Mouse (Mus musculus) inflammation-experienced regulatory T-cells, adult 6 months (primary cell): ENCODE data around the gene Gm20388. TPM values are rescaled to one million over a fixed set of nuclear protein-coding genes. Genes with fewer than 3 reads are reported as not detected.
A peak's percentile ranks its signal among the peaks of the same experiment; 100 is the strongest.
"Not testable (repeated sequence)": the region's sequence is repeated elsewhere in the genome, so short reads cannot be mapped to it uniquely, and the experiment has no call there.

ENCODE experiments used
- ATAC-seq: one replicate; pipeline ENCODE4 v1.8.0; 2017
- polyA plus RNA-seq, 3 experiments: library from polyadenylated mRNA; unstranded; fragments of 100-300 nt; shearing (Covaris generic); gene quantifications; one replicate each; pipeline ENCODE4 v1.2.1; 2017

Gene Gm20388
- polyA plus RNA-seq, 3 experiments from 2014 or later, result 10.8 to 14.1 (median 11.8) TPM

DNA sequence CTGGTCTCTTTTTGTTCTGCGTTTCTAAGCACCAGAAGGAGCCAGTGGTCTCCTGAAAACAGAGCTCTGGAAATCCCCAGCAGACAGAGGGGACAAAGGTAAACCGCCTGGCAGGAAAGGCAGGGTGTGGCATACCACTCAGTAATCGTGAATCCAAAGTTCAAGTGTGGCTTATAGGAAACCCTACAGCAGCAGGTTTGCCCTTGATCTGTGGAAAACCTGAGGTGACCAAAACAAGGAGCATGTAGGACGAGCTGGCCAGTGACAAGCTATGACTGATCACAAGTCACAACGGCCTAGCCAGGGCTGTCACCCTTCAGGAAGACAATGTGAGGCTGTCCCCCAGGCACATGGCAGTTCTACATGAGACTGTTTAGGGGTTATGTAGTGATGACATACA, 3140.8 kb downstream of the Gm20388 start:
- peak; percentile 42 for ATAC-seq

DNA sequence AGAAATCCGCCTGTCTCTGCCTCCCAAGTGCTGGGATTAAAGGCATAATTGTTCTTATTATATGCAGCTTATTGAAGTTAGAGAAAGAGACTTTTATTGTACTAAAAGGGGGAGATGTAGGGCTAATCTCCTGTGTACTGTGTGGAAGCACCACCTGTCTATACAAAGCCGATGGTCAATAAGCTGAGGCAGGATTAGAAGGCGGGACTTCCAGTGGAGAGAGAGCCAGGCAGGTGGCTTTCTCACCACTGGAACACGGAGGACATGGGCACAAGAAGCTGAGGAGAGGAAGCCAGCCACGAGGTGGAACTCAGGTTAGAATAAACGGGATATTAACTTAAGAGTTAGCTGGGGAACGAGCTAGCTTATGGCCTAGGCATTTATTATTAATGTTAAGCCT, 3152.1 kb downstream of the Gm20388 start, which contains the start of gene Spg7:
Spg7 (plus strand) TSS at position 222 of the 400 bp plus-strand sequence.
- no peak for ATAC-seq

DNA sequence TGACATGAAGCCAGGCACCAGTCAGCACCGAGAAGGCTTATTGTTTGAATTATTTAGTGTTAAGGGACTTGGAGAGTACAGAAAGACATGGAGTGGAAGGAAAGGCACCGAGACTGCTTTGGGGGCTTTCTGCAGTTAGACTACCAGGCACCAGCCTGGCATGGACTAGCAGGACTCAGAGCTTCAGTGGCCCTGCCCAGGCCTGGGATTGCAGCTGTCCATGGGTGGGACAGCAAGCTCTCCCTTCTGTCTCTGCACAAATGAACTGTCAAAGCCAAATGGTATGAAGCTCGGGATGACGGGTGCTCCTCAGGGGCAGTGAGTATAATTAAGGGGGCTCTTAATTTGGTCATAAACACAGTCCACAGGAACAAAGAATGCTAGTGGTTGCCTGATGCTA, 3153.4 kb downstream of the Gm20388 start:
- no peak for ATAC-seq

- peak; percentile 60 for ATAC-seq
These were observed 3154.2 kb downstream of the Gm20388 start for GRCm38 (mm10) chr8:123064809-123065213.

DNA sequence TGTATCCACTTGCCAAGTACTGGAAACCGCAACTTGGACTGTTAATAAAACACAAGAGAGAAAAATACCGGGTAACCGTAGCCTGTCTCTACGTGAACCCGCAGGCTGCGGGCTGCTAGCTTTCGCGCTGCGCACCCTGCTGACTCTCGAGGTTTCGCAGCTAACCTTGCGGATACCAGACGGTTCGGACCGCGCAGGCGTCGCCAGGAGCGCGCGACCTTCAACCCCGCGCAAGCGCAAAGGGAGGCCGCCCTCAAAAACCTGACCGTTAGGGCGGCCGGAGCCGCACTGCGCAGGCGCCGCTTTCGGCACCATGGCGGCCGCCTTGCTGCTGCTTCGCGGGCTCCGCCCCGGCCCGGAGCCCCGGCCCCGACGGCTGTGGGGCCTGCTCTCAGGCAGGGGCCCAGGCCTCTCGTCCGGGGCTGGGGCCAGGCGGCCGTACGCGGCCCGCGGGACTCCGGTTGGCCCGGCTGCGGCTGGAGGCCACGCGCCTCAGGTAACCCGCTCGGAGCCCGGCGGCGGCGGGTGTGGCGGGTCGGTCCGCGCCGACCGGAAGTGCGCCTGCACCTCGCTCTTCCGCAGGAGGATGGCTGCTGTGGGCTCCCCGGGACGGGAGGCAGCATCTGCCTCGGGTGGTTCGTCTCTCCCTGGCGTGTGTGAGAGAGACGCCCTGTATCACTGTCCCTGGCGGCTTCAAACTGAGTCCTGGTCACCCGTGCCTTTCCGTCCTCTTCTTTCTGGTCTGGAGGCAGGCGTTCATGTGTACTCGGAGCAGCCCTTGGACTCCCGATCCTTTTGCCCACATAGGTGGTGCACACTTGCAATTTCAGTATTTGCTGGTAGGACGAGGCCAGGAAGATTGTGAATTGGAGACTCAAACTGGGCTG, 3154.8 kb downstream of the Gm20388 start:
- ATAC-seq, result peak; percentile 78

DNA sequence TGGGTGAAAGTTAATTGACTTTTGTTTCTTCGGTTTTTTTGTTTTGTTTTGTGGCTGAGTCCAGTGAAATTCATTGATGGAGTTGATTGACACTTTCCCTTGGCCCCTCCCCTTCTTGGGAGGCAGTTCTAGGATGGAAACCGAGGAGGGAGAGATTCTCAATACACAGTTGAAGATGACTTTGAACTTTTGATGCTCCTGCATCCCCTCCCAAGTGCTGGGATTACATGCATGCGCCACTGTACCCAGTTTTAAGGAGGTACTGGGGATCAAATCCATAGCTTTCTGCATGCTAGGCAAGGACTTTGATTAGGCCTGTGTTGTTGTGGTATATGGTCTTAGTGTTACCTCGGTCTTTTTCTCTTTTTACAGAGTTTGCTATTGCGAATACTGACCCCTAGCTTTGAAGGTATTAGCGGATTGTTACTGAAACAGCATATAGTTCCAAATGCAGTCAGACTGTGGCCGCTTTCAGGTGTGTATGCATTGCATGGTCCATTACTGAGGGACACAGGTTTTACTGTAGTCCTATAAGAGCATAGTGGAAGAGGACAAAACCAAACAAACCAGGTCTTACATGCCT, 3155.6 kb downstream of the Gm20388 start:
- ATAC-seq, result no peak

DNA sequence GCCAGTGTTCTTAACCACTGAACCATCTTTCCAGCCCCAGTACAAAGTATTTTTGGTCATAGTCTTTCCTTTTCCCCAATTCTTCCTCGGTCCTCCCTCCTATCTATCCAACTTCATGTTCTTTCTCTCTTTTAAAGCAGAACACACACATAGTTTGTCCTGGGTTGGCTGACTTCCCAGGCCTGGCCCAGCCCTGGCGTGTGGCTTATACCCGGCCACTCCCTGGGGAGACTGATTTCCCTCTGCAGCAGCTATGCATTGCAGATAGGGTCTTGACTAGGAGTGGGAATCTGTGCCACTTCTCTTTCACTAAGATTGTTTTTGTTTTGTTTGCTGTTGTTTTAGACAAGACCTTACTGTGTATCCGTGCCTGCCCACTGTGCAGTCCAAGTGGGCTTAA, 3160.5 kb downstream of the Gm20388 start:
- no peak for ATAC-seq

GRCm38 (mm10) chr8:123077213-123077612, 3166.6 kb downstream of the Gm20388 start:
- ATAC-seq, result no peak

- ATAC-seq, result no peak
These were observed 3172.4 kb downstream of the Gm20388 start for GRCm38 (mm10) chr8:123082993-123083392.

DNA sequence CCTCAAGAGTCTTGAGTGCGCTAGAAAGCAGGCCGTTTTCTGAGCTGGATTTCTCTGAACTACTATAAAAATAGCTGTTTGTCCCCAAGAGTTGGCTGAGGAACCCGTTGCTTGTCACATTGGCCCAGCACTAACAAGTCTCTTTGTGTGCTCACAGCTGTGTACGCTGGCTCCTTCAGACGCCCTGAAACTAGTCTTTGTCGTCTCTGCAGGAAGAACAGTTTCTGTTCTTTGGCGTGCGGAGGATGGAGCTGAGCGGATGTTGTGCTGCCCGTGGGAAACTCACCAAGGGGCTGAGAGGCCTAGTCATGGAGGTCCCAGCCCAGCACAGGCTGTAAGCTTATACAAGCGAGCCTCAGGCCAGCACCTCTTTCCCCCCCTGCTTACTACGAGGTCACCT, 3173.0 kb downstream of the Gm20388 start:
- no peak for ATAC-seq

- ATAC-seq, result no peak
These were observed 3176.6 kb downstream of the Gm20388 start for GRCm38 (mm10) chr8:123087289-123087688.

DNA sequence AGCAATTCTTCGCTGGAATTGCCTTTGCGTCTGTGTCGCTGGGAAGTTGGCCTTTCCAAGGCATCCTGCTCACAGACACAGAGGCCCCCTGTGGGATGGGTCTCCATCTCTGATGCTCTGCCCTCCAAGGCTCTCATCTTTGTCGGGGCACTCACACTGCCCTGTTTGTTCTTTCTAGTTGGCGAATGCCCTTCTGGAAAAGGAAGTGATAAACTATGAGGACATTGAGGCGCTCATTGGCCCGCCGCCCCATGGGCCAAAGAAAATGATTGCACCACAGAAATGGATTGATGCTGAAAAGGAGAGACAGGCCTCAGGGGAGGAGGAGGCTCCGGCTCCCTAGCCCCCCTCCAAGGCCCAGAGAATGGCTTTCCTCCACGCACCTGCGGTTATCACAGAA, 3186.6 kb downstream of the Gm20388 start:
- no peak for ATAC-seq

- ATAC-seq, result no peak
These were observed 3187.3 kb downstream of the Gm20388 start for GRCm38 (mm10) chr8:123097786-123098584.

- no peak for ATAC-seq
These were observed 3189.6 kb downstream of the Gm20388 start for GRCm38 (mm10) chr8:123100288-123100687.

- no peak for ATAC-seq
These were observed 3190.6 kb downstream of the Gm20388 start for GRCm38 (mm10) chr8:123101244-123101643.

DNA sequence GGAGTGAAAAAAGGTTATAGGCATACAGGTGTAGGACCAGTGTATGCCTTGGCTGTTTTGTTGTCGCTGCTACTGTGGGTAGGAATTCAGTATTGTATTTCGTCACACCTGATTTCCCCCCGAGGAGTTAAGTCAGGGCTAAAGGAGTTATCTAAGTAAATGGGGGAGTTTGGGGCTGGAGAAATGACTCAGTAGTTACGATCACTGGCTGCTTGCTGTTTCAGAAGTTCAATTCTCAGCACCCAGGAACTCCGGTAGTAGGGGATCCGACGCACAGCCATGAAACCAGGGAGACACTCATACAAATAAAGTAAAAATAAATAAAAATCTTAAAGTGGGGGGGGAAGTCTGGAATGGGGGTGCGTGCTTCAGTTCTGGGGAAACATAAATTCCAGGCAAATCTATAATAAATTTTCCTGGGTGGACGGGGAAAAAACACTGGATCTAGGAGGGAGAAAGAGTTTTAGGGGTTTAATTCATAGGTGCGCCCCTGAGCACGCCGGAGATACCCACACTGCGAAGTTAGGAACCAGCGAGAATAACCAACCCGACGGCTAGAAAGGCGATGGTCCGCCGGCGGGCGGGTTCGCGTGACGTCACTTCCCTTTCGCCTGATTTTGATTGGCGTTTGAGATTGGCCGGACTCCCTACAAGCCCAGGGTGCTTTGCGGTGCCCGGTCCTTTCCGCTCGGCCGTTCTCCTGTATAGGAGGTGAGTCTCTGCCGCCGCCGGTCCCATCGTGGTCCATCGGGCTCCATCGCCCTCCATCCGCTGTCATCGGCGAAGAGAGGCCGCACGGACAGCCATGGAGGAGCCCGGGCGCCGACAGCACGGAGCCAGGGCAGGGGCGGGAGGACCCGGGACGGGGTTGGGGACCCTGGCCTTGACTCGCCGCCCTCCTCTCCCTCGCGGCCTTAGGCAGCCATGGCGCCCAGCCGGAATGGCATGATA, 3191.4 kb downstream of the Gm20388 start, which contains the start of gene Rpl13:
Rpl13 (plus strand) TSS at position 616 of the 951 bp plus-strand sequence.
- ATAC-seq, result peak; percentile 49

GRCm38 (mm10) chr8:123102855-123103254, 3192.2 kb downstream of the Gm20388 start:
- ATAC-seq, result not testable (repeated sequence)

GRCm38 (mm10) chr8:123103285-123103684, 3192.6 kb downstream of the Gm20388 start:
- no peak for ATAC-seq

GRCm38 (mm10) chr8:123104046-123104767, 3193.6 kb downstream of the Gm20388 start:
- ATAC-seq, result no peak

GRCm38 (mm10) chr8:123105553-123106326, 3195.1 kb downstream of the Gm20388 start:
- ATAC-seq, result peak; percentile 26
